Mouse (Mus musculus): Measurements from ENCODE around the gene Crot.
"Not testable (repeated sequence)": the region's sequence is repeated elsewhere in the genome, so short reads cannot be mapped to it uniquely, and the experiment has no call there.

Gene Crot

DNA sequence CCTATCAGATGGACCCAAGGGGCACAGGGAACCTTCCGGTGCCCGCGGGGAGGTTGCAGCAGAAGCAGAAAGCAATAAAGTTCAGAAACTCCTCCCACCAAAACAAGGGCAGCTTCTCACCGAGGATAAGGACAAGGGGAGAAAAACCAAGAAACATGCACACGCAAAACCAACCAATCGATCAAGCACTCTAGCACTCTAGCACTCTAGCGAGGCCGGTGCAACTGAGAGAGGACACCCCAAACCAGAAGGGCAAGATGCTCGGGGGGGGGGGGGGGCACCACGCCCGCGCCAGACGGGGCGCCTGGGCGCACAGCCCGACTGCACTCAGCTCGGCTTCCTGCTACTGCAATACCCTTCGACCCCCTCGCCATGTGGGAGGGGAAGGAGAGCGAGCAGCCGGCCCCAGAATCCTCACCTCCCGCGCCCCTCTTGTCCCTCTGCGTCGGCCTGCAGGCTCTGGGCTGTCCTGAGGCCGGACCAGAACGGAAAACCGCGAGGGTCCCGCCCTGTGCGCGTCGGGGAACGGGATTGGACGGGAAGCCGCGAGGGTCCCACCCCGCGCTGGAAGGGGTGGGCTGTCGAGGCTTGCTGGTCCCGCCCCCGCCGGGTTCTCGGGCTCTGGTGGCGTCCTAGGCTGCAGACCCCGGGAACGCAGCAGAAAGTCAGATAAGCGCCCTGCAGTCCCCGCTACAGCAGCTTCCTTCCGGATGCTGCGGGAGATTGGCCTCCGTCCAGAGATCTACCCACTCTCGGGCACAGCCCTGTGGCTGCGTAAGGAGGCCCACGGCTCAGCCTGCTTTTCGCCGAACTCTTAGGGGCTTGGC, at the start of gene Crot:
TSS of gene Crot (minus strand) at position 639 of the 827 bp plus-strand sequence.
- peak; percentile 92 for DNase-seq

DNA sequence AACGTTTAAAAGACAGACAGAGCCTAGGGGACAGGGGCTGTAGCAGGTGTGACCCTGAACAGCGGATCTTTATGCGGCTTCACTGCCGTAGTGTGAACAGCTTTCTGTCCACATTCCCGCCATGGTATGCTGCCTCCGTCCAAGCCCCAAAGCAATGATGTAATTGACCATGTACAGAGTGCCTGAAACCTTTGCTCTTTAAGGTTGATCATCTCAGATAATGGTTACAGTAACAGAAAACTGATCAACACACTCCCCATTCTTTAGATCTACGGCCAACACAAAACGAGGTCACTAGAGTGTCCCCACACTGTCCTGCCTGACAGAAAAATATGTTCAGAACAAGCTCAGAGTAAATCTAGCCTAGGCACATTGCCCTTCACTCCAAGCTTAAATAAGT, 48.8 kb upstream of the Crot start:
- no peak for DNase-seq

DNA sequence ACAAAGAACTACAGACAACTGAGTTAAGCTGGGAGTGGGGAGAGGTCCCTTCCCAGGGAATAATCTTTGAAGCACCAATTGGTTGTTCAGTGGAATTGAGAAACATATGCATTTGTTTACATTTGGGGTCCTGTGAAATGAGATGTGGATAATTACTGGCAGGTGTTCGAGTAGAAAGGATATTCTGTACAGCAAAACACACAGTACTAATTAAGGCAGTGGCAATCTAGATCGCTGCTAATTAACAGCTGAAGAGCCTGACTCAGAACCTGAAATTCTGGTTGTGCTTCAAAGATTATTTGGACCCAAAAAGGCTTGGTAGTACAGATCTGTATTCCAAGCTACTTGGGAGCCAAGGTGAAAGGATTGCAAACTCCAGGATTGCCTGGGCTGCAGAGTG, 47.7 kb upstream of the Crot start:
- DNase-seq, result no peak

DNA sequence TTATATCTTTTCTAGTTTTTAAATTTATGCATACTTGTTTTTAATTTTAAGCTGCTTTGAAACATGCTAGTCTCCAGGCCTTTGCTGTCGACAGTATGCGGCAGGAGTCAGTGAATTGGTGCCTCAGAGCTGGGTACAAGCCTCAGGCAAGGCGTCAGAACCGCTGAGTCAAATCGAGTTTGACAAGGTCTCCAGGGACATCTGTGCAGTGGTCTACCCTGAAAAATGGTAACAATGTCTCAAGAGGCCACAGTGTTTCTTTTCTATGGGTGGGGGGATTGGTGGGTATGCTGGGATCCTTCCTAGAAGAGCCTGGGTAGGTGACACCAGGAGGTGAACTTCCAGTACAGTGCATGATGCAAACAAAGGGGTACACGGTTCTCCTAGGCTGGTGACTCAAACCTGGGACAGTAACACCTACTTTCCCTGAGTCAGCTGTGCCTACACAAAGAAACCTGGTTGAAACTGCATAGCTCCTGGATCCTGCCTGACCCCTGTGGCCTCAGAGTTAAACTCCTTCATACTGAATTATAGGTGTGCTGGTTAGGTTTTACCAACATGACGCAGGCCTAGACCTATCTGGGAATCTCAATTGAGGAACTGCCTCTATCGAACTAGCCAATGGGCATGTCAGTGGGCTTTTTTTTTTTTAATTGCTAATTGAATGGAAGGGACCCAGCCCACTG, 46.6 kb upstream of the Crot start:
- no peak for DNase-seq

DNA sequence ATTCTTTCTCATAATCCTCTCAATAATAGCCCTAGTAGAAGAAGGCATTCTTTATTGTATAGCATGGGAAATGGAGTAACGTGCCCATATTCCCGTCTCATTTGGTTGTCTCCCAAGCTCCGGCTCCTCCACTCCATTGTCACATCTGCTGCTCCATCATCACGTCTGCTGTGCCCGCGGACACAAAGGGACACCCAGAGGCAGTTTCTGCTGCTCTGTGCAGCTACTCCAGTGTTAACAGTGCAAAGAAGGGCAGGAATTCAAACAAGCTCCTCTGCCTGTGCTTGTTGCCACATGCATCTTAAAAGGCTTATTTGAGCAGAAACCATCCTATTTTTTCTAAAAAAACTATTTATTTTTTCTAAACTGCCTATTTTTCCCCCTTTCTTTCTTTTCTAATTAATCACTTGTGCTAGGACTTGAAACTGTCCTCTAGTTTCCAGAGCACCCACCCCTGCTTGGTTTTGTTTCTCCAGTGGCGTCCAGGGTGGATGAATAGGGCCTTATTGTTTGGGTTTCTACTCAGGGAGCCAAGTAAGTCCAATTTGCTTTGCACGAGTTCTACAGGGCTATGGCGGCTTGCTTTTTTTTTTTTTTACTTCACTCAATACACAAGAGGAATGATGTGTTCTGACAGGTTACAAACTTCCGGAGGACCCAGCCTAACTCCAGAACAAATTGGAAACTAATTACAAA, 45.7 kb upstream of the Crot start:
- no peak for DNase-seq

DNA sequence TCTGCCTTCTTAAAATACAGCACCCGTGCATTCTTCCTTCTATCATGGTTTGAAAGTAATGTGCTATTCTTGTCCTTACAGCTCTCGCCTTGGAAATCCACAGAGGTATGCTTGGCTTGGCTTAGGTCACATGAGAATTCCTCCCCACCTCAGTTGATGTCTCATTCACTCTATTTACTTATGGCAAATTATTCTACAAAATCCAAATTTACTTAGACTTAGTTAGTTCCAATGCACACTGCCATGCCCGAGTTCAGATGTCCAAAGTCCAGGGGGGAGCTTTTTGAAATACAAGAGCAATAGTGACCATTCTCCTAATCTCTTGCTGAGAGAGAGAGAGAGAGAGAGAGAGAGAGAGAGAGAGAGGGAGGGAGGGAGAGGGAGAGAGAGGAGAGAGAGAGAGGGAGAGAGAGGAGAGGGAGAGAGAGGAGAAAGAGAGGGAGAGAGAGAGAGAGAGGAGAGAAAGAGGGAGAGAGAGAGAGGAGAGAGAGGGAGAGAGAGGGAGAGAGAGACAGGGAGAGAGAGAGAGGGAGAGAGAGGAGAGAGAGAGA, 43.6 kb upstream of the Crot start:
- DNase-seq, result no peak

DNA sequence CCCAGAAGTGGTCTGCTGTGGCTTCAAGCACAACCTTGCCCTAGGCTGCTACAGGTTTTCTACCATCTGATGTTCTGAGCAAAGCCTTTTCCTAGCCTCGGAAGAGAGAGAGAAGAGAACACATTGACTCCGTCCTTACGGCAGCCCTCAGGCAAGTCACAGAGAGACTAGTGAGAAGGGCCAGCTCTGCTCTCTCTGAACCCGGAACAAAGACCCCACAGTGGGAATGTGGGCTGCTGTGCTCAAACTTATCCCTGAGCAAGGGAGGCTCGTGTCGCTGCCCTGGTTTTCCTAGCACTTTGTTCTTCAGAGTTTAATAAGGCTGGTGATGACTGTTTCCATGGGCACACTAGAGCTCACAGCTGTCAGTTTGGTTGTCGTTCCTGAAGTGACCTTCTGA, 42.9 kb upstream of the Crot start:
- no peak for DNase-seq

DNA sequence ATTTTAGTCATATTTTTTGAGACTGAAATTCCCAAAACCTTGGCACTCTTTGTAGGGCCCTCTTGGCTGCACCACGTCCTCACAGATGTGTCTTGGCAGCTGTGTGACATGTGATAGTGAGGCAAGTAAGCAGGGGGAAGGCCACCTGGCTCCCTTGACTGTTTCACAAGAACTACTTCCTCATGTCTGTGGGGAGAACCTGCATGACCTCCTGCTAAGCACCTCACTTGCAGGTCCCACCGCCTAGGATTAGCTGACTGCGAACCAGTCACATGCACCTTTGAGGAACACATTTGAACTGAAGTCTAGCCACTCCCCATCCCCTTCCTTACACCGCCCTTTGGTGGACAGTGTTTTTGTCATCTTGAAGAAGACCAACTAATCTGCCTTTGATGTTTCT, 40.2 kb upstream of the Crot start:
- no peak for DNase-seq

DNA sequence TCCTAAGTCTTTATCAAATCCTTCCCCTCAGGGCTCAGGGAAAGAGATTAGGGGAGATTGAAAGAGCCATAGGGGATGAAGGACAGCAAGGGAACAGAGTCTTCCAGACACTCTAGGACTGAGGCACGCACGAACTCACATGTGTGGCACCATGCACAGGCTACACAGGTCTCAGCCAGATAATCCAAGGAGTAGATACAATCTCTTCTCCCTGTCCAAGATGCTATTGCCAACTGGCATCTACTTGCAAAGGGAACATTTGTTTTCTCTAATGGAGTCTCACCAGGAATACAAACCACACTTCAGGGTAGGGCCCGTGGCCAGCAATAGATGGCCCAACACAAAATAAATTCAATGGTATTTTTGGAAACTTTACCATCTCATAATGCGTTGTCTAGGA, 38.3 kb upstream of the Crot start:
- DNase-seq, result peak; percentile 5

DNA sequence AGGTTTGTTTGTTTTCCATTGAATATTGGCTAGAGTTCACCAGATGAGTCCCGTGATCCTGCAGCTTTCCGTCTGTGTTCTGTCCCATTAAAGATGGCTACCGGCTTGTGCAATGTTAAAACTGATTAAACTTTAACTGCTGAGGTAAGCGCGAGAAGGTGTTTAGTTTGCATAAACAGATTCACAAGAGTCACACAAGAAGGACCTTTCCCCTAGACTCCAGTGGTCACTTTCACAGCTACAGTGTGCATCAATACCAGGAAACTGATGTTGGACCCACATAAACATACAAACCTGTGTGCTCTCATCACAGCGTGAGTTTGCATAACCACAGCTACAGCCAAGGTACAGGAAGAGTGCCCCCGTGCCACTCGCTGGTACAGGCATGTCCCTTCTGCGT, 37.4 kb upstream of the Crot start:
- DNase-seq, result no peak

DNA sequence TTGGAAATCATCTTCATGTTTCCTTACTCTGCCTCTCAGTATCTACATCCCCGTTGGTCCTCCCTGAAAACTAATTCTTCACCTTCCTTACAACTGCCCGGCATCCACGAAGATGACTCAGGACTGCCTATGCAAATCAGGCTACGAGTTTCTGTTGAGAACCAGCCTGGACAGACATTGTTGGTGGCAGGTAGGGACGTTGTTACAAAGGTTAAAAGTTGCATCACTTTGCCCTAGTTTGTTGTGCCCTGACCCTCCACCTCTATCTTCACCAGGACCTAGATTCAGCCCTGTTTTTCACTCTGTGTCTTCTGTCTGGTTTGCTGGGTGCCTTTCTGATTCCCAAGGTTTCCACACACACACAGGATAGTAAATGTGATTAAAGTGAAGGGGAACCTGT, 36.7 kb upstream of the Crot start:
- DNase-seq, result no peak

DNA sequence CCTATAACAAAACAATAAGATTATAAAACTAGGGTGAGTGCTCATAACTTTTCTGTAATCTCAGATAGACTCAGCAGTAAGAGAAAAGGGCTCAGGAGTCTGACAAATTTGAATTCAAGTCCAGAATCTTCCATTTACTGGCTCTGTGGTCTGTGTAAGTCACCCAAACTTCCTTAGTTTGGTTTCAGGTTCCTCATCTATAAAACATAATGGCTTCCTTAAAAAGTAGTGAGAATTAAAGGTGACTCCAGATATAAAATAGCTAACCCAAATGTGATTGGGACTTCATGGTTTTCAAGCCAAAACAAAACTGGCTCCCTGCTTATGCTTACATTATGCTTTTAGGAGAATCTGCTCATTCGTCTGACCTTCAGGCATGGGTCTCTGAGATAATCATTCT, 35.5 kb upstream of the Crot start:
- no peak for DNase-seq

DNA sequence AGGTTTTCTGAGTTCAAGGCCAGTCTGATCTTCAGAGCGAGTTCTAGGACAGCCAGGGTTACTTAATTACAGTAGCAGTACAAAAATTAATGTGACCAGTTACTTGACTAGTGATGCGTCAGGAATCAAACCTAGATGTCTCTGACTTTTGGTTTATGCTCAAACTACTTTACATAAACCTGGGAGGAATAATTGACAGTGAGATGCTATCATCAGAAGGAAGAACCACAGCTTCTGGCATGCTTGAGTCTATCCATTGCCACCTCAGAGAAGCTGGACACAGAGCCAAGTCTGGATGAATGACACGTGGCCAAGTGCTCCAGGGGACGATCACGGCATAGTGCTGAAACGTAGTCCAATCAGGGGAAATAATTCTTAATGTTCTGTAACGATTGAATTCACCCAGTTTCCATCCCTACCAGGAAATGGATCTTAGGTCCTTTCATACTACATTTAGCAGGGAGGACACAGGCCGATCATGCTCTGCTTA, 35.0 kb upstream of the Crot start:
- no peak for DNase-seq

DNA sequence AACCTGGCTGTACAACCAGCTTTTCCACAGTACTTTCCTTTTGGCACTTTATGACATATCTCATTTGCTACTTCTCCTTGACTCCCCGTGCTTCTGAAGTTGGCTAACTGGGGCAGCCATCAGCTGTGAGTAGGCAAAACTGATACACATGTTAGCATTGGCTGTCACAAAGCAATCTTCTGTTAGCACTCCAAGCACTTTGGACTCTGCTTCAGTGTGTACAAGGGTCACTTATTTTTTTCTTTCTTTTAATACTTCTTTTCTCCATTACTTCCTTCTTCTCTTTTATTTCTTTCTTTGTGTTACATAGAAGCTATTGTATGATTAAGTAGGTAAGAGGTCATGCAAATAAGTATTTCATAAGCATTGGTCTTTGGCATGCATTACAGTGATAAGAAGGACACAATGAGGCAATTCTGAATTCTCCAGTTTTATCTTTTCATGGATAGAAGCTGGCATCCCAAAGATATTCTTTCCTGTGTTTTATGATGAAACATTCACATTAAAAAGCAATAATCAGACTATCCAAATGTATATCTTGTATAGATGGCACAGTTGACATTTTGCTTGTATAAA, 31.2 kb upstream of the Crot start:
- DNase-seq, result no peak

DNA sequence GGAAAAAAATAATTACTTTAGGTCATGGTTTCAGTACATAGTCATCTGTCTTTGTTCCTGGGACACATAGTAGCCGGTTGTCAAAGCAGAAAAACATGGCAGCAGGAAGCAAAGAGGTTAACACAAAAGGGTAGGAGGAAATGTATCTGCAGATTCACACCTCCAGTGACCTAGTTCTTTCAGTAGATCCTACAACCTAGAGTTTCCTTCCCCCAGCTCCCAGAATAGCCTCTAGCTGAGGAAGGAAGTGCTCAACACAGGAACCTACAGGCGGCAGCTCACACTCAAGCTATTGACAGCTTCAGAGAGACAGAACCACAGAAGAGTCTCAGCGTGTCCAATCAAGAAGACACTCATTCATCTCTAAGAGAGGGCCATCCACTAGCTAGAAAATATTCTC, 18.2 kb upstream of the Crot start:
- DNase-seq, result no peak

DNA sequence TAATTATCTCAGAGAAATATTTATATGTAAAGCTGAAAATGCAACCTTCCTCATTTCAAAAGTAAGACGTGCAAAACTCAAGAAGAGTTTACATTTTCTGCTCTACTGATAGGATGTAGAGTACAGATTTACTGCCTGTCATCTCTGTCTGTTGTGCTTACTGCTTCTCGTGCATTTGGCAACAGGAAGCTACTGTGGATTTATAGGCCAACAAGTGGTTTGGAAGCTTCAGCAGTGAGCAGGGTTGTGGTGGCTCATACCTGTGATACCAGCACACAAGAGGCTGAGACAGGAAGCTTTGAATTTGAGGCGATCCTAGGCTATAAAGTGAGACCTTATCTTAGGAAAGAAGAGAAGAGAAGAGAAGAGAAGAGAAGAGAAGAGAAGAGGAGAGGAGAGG, 17.6 kb upstream of the Crot start:
- no peak for DNase-seq

DNA sequence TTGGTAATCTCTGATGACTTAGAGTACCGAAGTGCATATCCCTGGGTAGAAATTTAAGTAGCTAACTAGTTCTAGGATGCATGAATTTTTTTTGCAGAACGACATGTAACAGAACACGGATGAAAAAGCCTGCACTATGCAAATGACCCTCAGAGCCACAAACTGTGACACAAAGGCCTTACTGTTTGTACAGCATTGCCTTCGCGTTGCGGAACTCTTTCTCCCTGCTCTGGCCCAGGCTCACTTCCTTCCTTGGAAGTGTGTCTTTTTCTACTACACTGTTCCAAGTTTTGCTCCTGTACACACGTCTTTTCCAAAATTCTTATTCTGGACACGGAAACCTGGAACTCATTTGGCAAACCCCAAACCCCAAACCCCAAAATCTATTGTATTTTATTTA, 14.2 kb upstream of the Crot start:
- no peak for DNase-seq

DNA sequence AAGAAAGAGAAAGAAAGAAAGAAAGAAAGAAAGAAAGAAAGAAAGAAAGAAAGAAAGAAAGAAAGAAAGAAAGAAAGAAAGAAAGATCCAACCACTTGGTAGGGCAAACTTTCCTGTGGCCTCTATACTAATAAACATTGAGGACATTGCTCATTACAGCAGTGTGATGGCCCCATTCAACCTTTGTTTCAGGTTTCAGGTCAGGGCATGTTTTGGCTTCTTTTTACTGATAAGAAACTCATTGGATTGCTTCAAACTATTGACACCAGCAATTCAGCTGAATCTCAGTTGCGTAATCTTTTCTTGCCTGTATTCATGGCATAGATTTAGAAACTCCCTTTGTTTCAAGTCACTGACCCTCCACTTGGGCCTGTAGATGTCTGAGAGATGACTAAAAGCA, 13.0 kb upstream of the Crot start:
- DNase-seq, result no peak

DNA sequence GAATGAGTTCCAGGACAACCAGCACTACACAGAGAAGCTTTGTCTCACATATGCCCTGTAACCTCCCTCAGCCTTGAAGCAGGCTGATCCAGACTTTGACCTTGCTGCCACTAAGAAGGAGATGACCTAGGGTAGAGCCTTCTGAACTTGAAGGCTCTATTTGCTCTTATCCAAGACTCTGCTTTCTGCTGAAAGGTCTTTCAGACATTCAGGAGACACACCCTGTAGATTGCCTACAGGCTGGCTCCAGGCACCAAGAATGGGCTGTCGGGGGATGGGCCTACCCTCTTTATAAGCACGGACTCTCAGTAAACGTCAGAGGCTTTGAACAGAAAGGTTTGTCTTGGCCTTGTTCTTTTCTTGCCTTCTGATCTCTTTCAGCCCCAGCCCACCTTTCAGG, 9.5 kb upstream of the Crot start:
- not testable (repeated sequence) for DNase-seq

DNA sequence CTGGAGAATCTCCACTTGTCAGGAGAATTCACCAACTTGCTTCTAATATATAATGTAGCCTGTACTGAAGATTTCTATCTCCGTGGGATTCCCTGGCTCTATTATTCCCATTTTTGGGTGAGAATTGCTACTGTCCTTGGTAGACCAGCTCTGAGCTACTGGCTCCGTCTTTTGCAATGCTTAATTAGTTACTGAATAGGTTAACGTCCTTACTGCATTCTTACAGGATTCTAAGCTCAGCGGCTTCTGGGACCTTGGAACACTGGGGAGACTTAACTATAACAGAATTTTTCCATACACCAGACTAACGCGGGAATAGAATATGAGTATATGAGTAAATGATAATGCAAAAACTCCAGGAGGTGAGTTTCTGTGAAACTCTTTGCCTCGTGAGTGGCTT, 2.9 kb upstream of the Crot start:
- DNase-seq, result not testable (repeated sequence)

DNA sequence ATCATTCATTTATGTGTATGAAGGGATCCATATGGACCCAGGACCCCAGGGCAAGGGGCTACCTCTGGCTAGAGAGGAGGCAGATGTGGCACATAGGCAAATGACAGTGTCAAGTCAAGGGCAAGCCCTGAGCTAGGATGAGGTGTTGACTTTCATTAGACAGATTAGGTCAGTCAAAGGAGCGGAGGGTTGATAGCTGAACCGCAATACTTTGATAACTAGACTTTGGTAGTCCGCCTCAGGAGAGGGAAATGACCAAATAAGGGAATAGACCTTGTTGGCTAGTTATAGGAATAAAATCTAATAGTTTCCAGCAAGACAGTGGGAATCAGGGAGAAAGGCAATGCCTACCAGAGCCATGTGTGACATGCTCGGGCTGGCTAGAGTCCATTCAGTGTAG, 2.0 kb upstream of the Crot start:
- DNase-seq, result no peak

DNA sequence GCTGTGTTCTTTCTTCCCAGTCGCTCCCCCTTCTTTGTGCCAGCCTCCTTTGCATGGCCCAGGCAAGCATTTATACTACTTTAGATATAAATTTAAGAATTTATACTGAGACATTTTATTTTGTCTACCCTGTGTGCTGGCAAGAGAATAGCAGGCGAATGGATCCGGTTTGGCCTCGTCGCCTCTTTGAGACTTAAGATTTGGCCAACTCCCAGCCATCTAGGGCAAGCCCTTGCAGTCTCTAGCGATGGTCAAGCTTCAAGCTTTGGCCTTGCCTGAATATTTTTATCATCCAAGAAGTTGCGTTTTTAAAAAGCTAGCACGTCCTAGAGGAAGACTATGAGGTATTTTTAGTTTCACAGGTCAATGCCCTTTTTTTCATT, 380 bp upstream of the Crot start:
- no peak for DNase-seq

DNA sequence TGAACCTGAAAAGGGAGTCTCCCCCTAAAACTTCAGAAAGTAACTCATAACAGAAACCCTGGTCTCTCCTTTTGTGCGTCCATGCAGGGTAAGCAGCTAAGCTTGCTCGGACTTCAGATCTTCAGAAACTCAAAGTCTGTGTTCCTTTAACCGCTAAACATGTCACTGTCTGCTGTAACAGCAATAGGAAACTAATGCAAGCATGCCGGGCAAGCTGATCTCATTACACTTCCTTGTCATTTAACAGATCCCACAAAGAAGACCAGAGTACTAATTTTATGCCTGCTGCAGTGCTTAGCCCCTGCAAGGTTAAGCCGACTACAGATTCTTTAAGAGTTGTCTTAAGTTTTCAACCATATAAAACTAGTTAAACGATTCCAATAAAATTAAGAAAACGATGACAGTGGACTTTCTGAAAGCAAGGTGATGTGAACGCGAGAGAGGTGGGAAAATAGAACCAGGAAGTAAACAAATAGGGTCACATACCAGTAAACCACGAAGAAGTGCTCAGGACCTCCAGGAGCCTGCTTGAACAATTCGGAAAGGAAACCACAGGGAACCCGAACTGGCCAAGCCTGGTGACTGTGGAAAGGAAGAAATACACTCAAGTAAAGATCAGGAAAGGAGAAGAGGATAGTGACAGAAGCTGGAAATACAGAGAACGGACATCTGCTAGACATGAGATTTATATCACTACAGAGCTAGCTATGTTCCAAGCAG, 998 bp downstream of the Crot start:
- no peak for DNase-seq

All from cerebellum, adult 9-11 months (tissue).